In the genomic region with DNA sequence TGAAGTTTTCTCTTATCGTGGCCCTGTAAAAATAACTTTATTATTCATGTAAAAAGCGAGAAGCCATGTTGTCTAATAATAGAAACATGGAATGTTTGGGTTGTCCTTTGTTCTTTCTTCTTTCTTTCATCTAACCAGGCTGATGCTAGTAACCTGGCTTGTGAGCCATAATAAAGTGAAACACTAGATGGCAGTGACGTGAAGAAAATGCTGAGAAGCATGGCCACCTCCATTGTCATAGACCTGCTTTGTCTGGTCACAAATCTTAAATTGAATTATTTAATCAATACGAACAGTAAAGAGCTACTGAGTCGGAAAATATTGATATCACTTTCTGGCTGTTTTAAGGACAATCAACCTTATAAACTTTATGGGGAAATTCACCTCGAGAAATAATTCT, we compare ENCODE assay signal across 8 mouse cellular contexts.
DNase-seq lines count a peak whose midpoint lies in the region; ATAC-seq and TF ChIP-seq lines count a peak whose summit lies in the region.

No protein-coding gene starts in this region.

- H3K4me1 ChIP-seq in kidney, adult 2 months (ENCODE audit: control insufficient read depth, insufficient read depth, low read length): no peaks in the 10 kb centered on the region
- peaks cover 25% of the 10 kb centered on the region for H3K4me1 ChIP-seq in hindbrain, embryonic 15.5 days (replicated peaks)
- H3K4me1 ChIP-seq in lung, postnatal 0 days (ENCODE audit: insufficient read depth, low read depth, low read length): no peaks in the 10 kb centered on the region

- H3K9me3 ChIP-seq in hindbrain, embryonic 15.5 days: no peaks in the 10 kb centered on the region
- no peaks in the 10 kb centered on the region for H3K9me3 ChIP-seq in lung, postnatal 0 days (ENCODE audit: low read length)

- H3K36me3 ChIP-seq in kidney, adult 2 months (ENCODE audit: control insufficient read depth, insufficient read depth, low read length): no peaks in the 10 kb centered on the region
- no peaks in the 10 kb centered on the region for H3K36me3 ChIP-seq in hindbrain, embryonic 15.5 days
- no peaks in the 10 kb centered on the region for H3K36me3 ChIP-seq in lung, postnatal 0 days (ENCODE audit: insufficient read depth, low read length)

- H3K4me3 ChIP-seq in kidney, adult 2 months (ENCODE audit: insufficient read depth, low read depth, low read length): no peak overlapping the region
- H3K4me3 ChIP-seq in hindbrain, embryonic 15.5 days: no peak overlapping the region
- no peak overlapping the region for H3K4me3 ChIP-seq in lung, postnatal 0 days (ENCODE audit: low read depth, low read length)

- peak overlapping the region; percentile 15; the same call in 1 of the 2 replicates for H3K4me2 ChIP-seq in hindbrain, embryonic 15.5 days
- no peak overlapping the region for H3K4me2 ChIP-seq in lung, postnatal 0 days (replicated peaks; ENCODE audit: low read depth, low read length)

- H3K27me3 ChIP-seq in kidney, adult 2 months (replicated peaks; ENCODE audit: control insufficient read depth, insufficient read depth, low read length): no peaks in the 10 kb centered on the region; the same call in 1 of the 2 replicates
- H3K27me3 ChIP-seq in hindbrain, embryonic 15.5 days: no peaks in the 10 kb centered on the region
- no peaks in the 10 kb centered on the region for H3K27me3 ChIP-seq in lung, postnatal 0 days (replicated peaks; ENCODE audit: insufficient read depth, low read length)

- no peak overlapping the region for H3K9ac ChIP-seq in hindbrain, embryonic 15.5 days
- H3K9ac ChIP-seq in lung, postnatal 0 days (replicated peaks; ENCODE audit: low read depth): no peak overlapping the region

- no peak overlapping the region for H3K27ac ChIP-seq in kidney, adult 2 months (ENCODE audit: insufficient read depth, low read depth, low read length)
- H3K27ac ChIP-seq in hindbrain, embryonic 15.5 days (replicated peaks): peak overlapping the region; percentile 73
- no peak overlapping the region for H3K27ac ChIP-seq in lung, postnatal 0 days (ENCODE audit: low read length)

- no peak for TF ChIP-seq POLR2A in kidney, adult 2 months (IDR thresholded peaks at IDR 0.05; ENCODE audit: low read depth, low read length)

- ATAC-seq in hindbrain, embryonic 15.5 days (ENCODE audit: low FRiP score, low read depth): peak; percentile 91
- ATAC-seq in lung, postnatal 0 days: no peak

- WGBS in kidney, adult 2 months: 22% methylated on average over 6 of the region's 6 CpGs
- 23% methylated on average over 6 of the region's 6 CpGs for WGBS in hindbrain, embryonic 15.5 days
- WGBS in lung, postnatal 0 days: 24% methylated on average over 6 of the region's 6 CpGs

- peak; percentile 40 for DNase-seq in kidney, adult 2 months
- no peak for DNase-seq in kidney, adult 11 months
- DNase-seq in adipocyte (ENCODE audit: low spot score): peak; percentile 68
- DNase-seq in embryo, embryonic 11.5 days (ENCODE audit: low read depth, low spot score): peak; percentile 44
- peak; percentile 54 for DNase-seq in lung, postnatal 0 days (ENCODE audit: low spot score)
- DNase-seq in right cerebral cortex, postnatal 36 days (ENCODE audit: low spot score in 2 of 2): peak; percentile 13 to 17
- no peak for DNase-seq in thymus, postnatal 36 days

- 0 out of 2 replicates have a peak, but pooled peaks have one; percentile 20 for TF ChIP-seq CTCF in kidney, adult 2 months (conservative IDR thresholded peaks at IDR 0.05; ENCODE audit: insufficient read depth, insufficient read length, low read depth, low read length)
- peak; percentile 76 for TF ChIP-seq CTCF in lung, postnatal 0 days (IDR thresholded peaks at IDR 0.05)

- no peak for TF ChIP-seq EP300 in lung, postnatal 0 days (IDR thresholded peaks at IDR 0.05)

Comparison
In these comparisons a context has a peak if more than half of its experiments do, and no peak if none do; other contexts are left out.
1. DNase-seq: peak in kidney, adult 2 months (single experiment), adipocyte (single experiment), embryo, embryonic 11.5 days (single experiment), lung, postnatal 0 days (single experiment) and right cerebral cortex, postnatal 36 days (2 of 2); none in kidney, adult 11 months (single experiment) and thymus, postnatal 36 days (0 of 2).